Mouse (Mus musculus): Measurements from ENCODE around the gene Nudt16l1.

DNA sequence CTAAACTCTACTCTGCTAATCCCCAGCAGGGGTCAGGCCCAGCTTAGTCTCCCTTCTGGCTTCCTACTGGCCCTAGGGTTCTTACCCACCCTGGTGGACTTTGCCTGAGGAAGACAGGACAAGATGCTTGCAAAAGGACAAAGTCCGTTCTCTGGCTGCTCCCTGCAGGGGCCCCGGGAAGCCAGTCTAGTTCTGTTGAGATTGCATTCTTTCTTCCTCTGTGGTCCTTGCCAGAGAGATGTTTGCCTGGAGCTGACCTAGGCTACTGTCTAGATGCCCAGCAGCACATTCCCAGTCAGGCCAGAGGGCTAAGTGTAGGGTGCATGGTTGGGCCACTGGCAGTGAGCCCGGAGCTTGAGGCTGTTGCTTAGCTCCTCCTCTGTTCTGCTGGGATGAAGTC is 6.1 kb upstream of the Nudt16l1 start:
- TF ChIP-seq ZNF384 (IDR thresholded peaks at IDR 0.05; ENCODE audit: low read depth, low read length), result no peak
- no peak for TF ChIP-seq MAFK (IDR thresholded peaks at IDR 0.05; ENCODE audit: insufficient read depth, low read depth, low read length)

Measured in ES-E14 (cell line).